Mouse (Mus musculus) liver, embryonic 14.5 days (tissue): ENCODE measurements around the gene Snx3.

ENCODE experiments used
- CTCF ChIP-seq: IDR thresholded peaks from 2 replicates; pipeline ENCODE4 v1.5.1; 2016; ENCODE audit warnings: antibody characterized with exemption, low read depth, control low read depth
- EP300 ChIP-seq: IDR thresholded peaks from 2 replicates; pipeline ENCODE4 v1.6.1; 2016; ENCODE audit warnings: antibody characterized with exemption, low read depth

DNA sequence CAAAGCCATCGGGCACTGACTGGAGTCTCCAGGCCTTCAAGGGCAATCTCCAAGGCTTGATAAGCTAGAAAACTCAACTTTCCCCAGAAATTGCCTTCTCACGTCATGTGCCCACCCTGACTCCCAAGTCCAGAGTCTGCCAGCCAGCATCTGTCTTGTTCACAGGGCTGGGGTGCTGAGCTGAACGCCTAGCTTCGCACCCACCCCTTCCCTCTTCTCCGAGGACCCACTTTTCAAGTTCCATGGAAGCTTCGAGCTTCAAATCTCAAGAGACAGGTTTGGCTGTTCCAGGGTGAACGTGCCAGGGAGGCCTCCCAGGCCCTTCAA, 79.1 kb downstream of the Snx3 start:
- no peak for TF ChIP-seq CTCF
- TF ChIP-seq EP300, result no peak
